Mouse (Mus musculus): Measurements from ENCODE around the gene Mical3.

- TF ChIP-seq CTCF (IDR thresholded peaks at IDR 0.05; ENCODE audit: borderline replicate concordance, extremely low read depth, insufficient read depth, insufficient read length) (peak; percentile 62; the same call in 1 of the 2 replicates), POLR2A (IDR thresholded peaks at IDR 0.05; ENCODE audit: borderline replicate concordance, extremely low read depth, insufficient read depth, insufficient read length, poor library complexity, severe bottlenecking) (no peak)
These were observed 227.3 kb downstream of the Mical3 start for GRCm38 (mm10) chr6:120903450-120903912.

Data from brain, embryonic 14.5 days (tissue).